Mouse (Mus musculus): ENCODE results near the gene Ebf1.

Ebf1 gene

GRCm38 (mm10) chr11:44833351-44833996 lies 216.4 kb downstream of the Ebf1 start:
- DNase-seq (ENCODE audit: inconsistent ontology term), result no peak

GRCm38 (mm10) chr11:44835166-44835565 lies 218.0 kb downstream of the Ebf1 start:
- no peak for DNase-seq (ENCODE audit: inconsistent ontology term)

- DNase-seq (ENCODE audit: inconsistent ontology term), result no peak
Measured at GRCm38 (mm10) chr11:44837592-44837991, 220.5 kb downstream of the Ebf1 start.

GRCm38 (mm10) chr11:44841127-44842056 lies 224.3 kb downstream of the Ebf1 start:
- DNase-seq (ENCODE audit: inconsistent ontology term), result no peak

GRCm38 (mm10) chr11:44851874-44852273 lies 234.8 kb downstream of the Ebf1 start:
- no peak for DNase-seq (ENCODE audit: inconsistent ontology term)

- no peak for DNase-seq (ENCODE audit: inconsistent ontology term)
Measured at GRCm38 (mm10) chr11:44852921-44853320, 235.8 kb downstream of the Ebf1 start.

GRCm38 (mm10) chr11:44854496-44854895 lies 237.4 kb downstream of the Ebf1 start:
- peak; percentile 44 for DNase-seq (ENCODE audit: inconsistent ontology term)

GRCm38 (mm10) chr11:44861108-44861507 lies 244.0 kb downstream of the Ebf1 start:
- DNase-seq (ENCODE audit: inconsistent ontology term), result no peak

- DNase-seq (ENCODE audit: inconsistent ontology term), result no peak
Measured at GRCm38 (mm10) chr11:44863910-44864309, 246.8 kb downstream of the Ebf1 start.

- DNase-seq (ENCODE audit: inconsistent ontology term), result no peak
Measured at GRCm38 (mm10) chr11:44866476-44867149, 249.5 kb downstream of the Ebf1 start.

GRCm38 (mm10) chr11:44867433-44867832 lies 250.3 kb downstream of the Ebf1 start:
- no peak for DNase-seq (ENCODE audit: inconsistent ontology term)

GRCm38 (mm10) chr11:44873876-44874275 lies 256.8 kb downstream of the Ebf1 start:
- no peak for DNase-seq (ENCODE audit: inconsistent ontology term)

- DNase-seq (ENCODE audit: inconsistent ontology term), result peak; percentile 7
Measured at GRCm38 (mm10) chr11:44875171-44875570, 258.1 kb downstream of the Ebf1 start.

- DNase-seq (ENCODE audit: inconsistent ontology term), result no peak
Measured at GRCm38 (mm10) chr11:44881056-44881683, 264.1 kb downstream of the Ebf1 start.

GRCm38 (mm10) chr11:44882476-44882970 lies 265.4 kb downstream of the Ebf1 start:
- DNase-seq (ENCODE audit: inconsistent ontology term), result no peak

GRCm38 (mm10) chr11:44884337-44884736 lies 267.2 kb downstream of the Ebf1 start:
- no peak for DNase-seq (ENCODE audit: inconsistent ontology term)

GRCm38 (mm10) chr11:44886897-44887296 lies 269.8 kb downstream of the Ebf1 start:
- no peak for DNase-seq (ENCODE audit: inconsistent ontology term)

GRCm38 (mm10) chr11:44887691-44888090 lies 270.6 kb downstream of the Ebf1 start:
- no peak for DNase-seq (ENCODE audit: inconsistent ontology term)

- no peak for DNase-seq (ENCODE audit: inconsistent ontology term)
Measured at GRCm38 (mm10) chr11:44888390-44888789, 271.3 kb downstream of the Ebf1 start.

- DNase-seq (ENCODE audit: inconsistent ontology term), result no peak
Measured at GRCm38 (mm10) chr11:44892814-44893521, 275.9 kb downstream of the Ebf1 start.

- no peak for DNase-seq (ENCODE audit: inconsistent ontology term)
Measured at GRCm38 (mm10) chr11:44893986-44894385, 276.9 kb downstream of the Ebf1 start.
